Mouse (Mus musculus) midbrain, embryonic 16.5 days (tissue): ENCODE results near the gene Pde5a. TPM values are rescaled to one million over a fixed set of nuclear protein-coding genes. Genes with fewer than 3 reads are reported as not detected.

Experiments used
- ATAC-seq: fragments of 200-750 bp; cut with Nextera tagmentation; 2 replicates; pipeline ENCODE4 v1.8.0; 2017; ENCODE audit warnings: moderate TSS enrichment
- H3K27ac ChIP-seq: fragments of 300-500 bp; sonication (generic); 2 replicates; pipeline ENCODE4 v1.5.1; 2014; ENCODE audit warnings: mild to moderate bottlenecking, low read length, mixed read lengths
- H3K27me3 ChIP-seq: fragments of 300-500 bp; sonication (generic); 2 replicates; pipeline ENCODE4 v1.6.1; 2014; ENCODE audit warnings: low read depth, low read length, mixed read lengths; ENCODE audit not compliant: control insufficient read depth, insufficient read depth
- H3K36me3 ChIP-seq: fragments of 300-500 bp; sonication (generic); 2 replicates; pipeline ENCODE4 v1.6.1; 2014; ENCODE audit warnings: mild to moderate bottlenecking, low read length, moderate library complexity, mixed read lengths; ENCODE audit not compliant: control insufficient read depth, insufficient read depth
- H3K4me1 ChIP-seq: fragments of 300-500 bp; sonication (generic); 2 replicates; pipeline ENCODE4 v1.6.1; 2014; ENCODE audit warnings: mild to moderate bottlenecking, low read length, mixed read lengths; ENCODE audit not compliant: control insufficient read depth, insufficient read depth
- H3K4me2 ChIP-seq: fragments of 300-500 bp; sonication (generic); 2 replicates; pipeline ENCODE4 v1.6.1; 2014; ENCODE audit warnings: mild to moderate bottlenecking, low read length, mixed read lengths
- H3K4me3 ChIP-seq: fragments of 300-500 bp; sonication (generic); 2 replicates; pipeline ENCODE4 v1.5.1; 2014; ENCODE audit warnings: low read depth, mild to moderate bottlenecking, low read length, moderate library complexity, mixed read lengths
- H3K9ac ChIP-seq: fragments of 300-500 bp; sonication (generic); 2 replicates; pipeline ENCODE4 v1.6.1; 2014; ENCODE audit warnings: low read depth, low read length, mixed read lengths
- H3K9me3 ChIP-seq: fragments of 300-500 bp; sonication (generic); replicated peaks from 2 replicates; pipeline ENCODE4 v1.6.1; 2014; ENCODE audit warnings: mild to moderate bottlenecking, low read length, mixed read lengths; ENCODE audit not compliant: control insufficient read depth, poor library complexity, severe bottlenecking
- WGBS: fragments of 180-500 bp; shearing (Covaris S2); extraction: QIAGEN DNeasy Blood & Tissue Kit; methylation state at CpG from one replicate; pipeline ENCODE4 v1.1.7; 2014; 5-methylcytosine and 5-hydroxymethylcytosine counted together
- polyA plus RNA-seq: library from polyadenylated mRNA; unstranded; fragments of >200 nt; fragmentation: Nextera tagmentation; extraction: Ambion mirVana; gene quantifications from 2 replicates; pipeline ENCODE4 v1.2.1, GENCODE M21; 2015

Gene Pde5a
- polyA plus RNA-seq, 1 experiment from 2014 or later: 1.6 TPM

DNA sequence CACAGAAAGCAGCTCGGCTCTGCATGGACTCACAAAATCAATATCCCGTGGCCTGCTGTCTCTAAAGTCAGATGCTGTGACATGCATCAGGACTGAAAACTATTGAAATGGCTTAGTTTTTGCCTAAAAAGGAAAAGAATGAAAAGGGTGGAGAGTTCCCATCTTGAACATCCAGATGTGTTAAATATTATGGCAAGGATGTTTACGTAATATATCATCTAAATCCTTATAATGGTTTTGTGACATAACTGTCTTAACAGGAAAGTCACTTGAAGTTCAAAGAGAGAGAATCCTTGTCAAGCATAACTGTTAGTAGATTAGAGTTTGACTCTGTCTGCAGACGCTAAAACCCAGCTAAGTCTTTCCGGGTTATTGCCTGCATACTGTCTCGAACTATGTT is 20.3 kb upstream of the Pde5a start:
- no peaks in the 10 kb centered on the region for H3K36me3 ChIP-seq
- H3K4me2 ChIP-seq: no peak overlapping the region
- no peaks in the 10 kb centered on the region for H3K9me3 ChIP-seq
- no peak overlapping the region for H3K27ac ChIP-seq
- no peaks in the 10 kb centered on the region for H3K27me3 ChIP-seq
- ATAC-seq: no peak
- H3K4me3 ChIP-seq: no peak overlapping the region
- H3K4me1 ChIP-seq: no peaks in the 10 kb centered on the region
- WGBS: 79% methylated on average over 6 of the region's 6 CpGs
- no peak overlapping the region for H3K9ac ChIP-seq

DNA sequence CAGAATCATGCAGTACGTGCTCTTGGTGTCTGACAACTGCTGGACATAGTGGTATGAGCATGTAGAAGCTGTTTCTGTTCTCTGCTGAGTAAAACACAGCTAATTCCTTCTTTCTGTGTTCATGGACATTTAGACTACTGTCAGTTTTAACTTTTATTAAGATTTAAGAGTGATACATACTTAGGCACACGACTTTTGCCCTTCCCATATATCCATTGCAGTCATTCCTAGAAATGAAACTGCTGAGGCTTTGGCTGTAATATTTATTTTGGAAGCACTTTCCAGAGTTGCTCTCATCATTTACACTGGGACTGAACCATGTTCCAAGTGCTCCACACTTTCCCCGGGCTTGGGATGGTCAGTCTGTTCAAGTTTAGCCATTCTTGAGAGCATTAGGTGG is 18.6 kb upstream of the Pde5a start:
- H3K4me1 ChIP-seq: no peaks in the 10 kb centered on the region
- no peak overlapping the region for H3K4me2 ChIP-seq
- no peak overlapping the region for H3K27ac ChIP-seq
- no peaks in the 10 kb centered on the region for H3K36me3 ChIP-seq
- H3K9me3 ChIP-seq: no peaks in the 10 kb centered on the region
- H3K4me3 ChIP-seq: no peak overlapping the region
- no peaks in the 10 kb centered on the region for H3K27me3 ChIP-seq
- 92% methylated on average over 3 of the region's 3 CpGs for WGBS
- no peak for ATAC-seq
- no peak overlapping the region for H3K9ac ChIP-seq

- H3K9ac ChIP-seq: no peak overlapping the region
- H3K36me3 ChIP-seq: no peaks in the 10 kb centered on the region
- no peaks in the 10 kb centered on the region for H3K4me1 ChIP-seq
- WGBS: 77% methylated on average over 2 of the region's 2 CpGs
- H3K4me2 ChIP-seq: no peak overlapping the region
- no peak overlapping the region for H3K27ac ChIP-seq
- ATAC-seq: no peak
- H3K9me3 ChIP-seq: no peaks in the 10 kb centered on the region
- H3K27me3 ChIP-seq: no peaks in the 10 kb centered on the region
- H3K4me3 ChIP-seq: no peak overlapping the region
Measured at GRCm38 (mm10) chr3:122718631-122719030, 10.1 kb upstream of the Pde5a start.

DNA sequence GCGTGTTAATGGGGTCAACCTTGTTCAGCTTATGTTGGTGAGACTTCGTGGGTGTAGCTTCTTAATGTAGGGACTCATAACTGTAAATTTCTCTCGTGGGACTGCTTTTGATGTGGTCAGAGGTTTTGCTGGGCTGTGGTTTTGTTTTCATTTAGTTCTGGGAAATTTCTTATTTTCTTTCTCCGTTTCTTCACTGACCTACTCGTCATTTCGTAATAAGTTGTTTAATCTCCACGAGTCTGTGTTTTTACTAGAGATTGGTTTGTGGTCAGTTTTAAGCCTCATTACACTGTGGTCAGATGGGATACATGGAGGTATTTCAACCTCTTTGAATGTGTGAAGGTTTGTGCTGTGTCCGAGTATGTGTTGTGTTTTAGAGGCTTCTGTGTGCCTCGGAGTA is 7.2 kb upstream of the Pde5a start:
- H3K9me3 ChIP-seq: no peaks in the 10 kb centered on the region
- no peak overlapping the region for H3K9ac ChIP-seq
- no peak overlapping the region for H3K4me2 ChIP-seq
- H3K36me3 ChIP-seq: no peaks in the 10 kb centered on the region
- no peaks in the 10 kb centered on the region for H3K4me1 ChIP-seq
- no peak for ATAC-seq
- H3K27ac ChIP-seq: no peak overlapping the region
- no peaks in the 10 kb centered on the region for H3K27me3 ChIP-seq
- 86% methylated on average over 9 of the region's 9 CpGs for WGBS
- no peak overlapping the region for H3K4me3 ChIP-seq

DNA sequence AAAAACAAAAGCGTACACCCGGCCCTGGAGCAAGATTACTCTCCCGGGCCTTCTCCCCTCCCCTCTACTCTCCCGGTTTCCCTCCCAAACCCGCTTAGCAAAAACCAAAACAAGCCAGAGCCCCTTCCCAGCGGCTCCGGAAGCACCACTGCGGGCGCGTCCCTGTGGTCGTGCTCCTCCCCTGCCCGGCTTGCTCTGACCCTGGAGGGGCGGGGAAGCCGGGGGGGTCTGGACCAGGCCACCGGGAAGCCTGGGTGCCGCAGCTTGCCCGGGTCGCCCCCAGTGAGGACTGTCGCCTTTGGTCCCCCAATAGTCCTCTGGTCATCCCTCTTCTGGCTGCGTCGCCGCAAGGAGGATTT is 833 bp downstream of the Pde5a start:
- ATAC-seq: peak; percentile 69
- Histone ChIP-seq H3K4me1 (peaks cover 16% of the 10 kb centered on the region), H3K4me2 (peak overlapping the region; percentile 84), H3K9me3 (no peaks in the 10 kb centered on the region), H3K36me3 (no peaks in the 10 kb centered on the region), H3K27ac (peak overlapping the region; percentile 77), H3K4me3 (peak overlapping the region; percentile 83), H3K9ac (peak overlapping the region; percentile 85), H3K27me3 (no peaks in the 10 kb centered on the region)
- WGBS: under 1% methylated on average over 22 of the region's 22 CpGs

DNA sequence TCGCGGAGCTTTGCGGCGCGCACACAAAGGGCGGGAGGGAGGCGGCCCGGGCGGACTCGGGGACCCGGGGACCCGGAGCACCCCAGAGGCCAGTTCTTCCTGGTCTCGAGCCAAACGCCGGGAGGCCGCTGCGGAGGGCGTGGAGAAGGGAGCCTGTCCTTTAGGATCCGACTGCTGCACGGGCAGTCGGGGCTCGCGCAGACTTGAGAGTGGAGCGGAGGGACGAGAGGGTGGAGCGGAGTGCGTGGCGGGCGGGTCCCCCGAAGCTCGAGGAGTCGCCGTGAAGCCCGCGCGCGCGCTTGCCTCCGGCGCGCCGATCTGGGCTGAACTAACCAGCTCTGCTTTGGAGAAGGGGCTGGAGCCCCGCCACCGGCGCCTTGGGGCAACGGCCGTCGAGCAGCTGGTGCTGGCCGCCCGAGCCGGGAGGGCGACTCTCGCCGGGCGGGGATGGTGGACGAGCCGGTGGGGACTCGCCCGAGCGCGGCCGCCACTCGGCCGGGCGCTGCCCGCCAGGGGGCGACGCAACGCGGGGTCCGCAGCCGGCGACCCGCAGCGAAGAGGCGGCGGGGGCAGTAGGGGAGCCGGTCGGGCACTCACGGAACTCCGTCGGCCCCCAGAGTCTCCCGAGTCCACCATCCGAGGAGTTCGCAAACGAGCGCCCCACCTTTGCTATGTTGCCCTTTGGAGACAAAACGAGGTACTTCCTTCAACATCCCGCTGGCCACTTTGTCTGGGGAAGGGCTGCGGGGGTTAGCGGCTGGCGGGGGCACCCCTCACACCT is 1.4 kb downstream of the Pde5a start:
- Histone ChIP-seq H3K4me1 (peaks cover 16% of the 10 kb centered on the region), H3K4me2 (peak overlapping the region; percentile 84), H3K27ac (peak overlapping the region; percentile 77), H3K36me3 (no peaks in the 10 kb centered on the region), H3K27me3 (no peaks in the 10 kb centered on the region), H3K9me3 (no peaks in the 10 kb centered on the region), H3K4me3 (peak overlapping the region; percentile 83), H3K9ac (peak overlapping the region; percentile 85)
- under 1% methylated on average over 85 of the region's 92 CpGs for WGBS
- peak; percentile 82 for ATAC-seq

- Histone ChIP-seq H3K9me3 (no peaks in the 10 kb centered on the region), H3K4me2 (peak overlapping the region; percentile 84), H3K27ac (peak overlapping the region; percentile 77), H3K4me1 (peaks cover 16% of the 10 kb centered on the region), H3K27me3 (no peaks in the 10 kb centered on the region), H3K36me3 (no peaks in the 10 kb centered on the region), H3K9ac (peak overlapping the region; percentile 85), H3K4me3 (peak overlapping the region; percentile 83)
- WGBS: 2% methylated on average over 13 of the region's 13 CpGs
- ATAC-seq: peak; percentile 16
Measured at GRCm38 (mm10) chr3:122730741-122731235, 2.0 kb downstream of the Pde5a start.

- Histone ChIP-seq H3K27ac (no peak overlapping the region), H3K4me2 (no peak overlapping the region), H3K27me3 (no peaks in the 10 kb centered on the region), H3K4me1 (peaks cover 12% of the 10 kb centered on the region), H3K9ac (no peak overlapping the region), H3K9me3 (no peaks in the 10 kb centered on the region), H3K4me3 (no peak overlapping the region), H3K36me3 (no peaks in the 10 kb centered on the region)
- ATAC-seq: no peak
- 68% methylated on average over 3 of the region's 3 CpGs for WGBS
Measured at GRCm38 (mm10) chr3:122733806-122734205, 5.1 kb downstream of the Pde5a start.

DNA sequence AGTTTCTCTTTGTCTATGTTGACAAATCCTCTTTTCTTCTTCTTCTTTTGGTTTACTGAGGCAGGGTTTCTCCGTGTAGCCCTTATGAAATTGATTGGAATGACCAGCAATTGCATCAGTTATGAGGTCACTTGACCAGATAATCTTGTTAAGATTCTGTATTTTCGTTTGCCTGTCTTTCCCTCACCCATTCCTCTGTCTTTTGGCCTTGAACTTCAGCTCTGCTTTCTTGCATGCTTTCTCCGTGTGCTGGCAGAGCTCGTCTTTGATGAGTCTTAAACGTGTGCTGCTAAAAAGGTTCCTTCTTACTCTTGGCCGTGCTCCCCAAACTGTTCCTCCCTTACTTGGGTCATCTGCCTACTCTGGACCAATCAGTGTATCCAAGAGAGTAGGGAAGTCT is 5.6 kb downstream of the Pde5a start:
- Histone ChIP-seq H3K36me3 (no peaks in the 10 kb centered on the region), H3K27me3 (no peaks in the 10 kb centered on the region), H3K4me1 (peaks cover 7% of the 10 kb centered on the region; the same call in 1 of the 2 replicates), H3K4me3 (no peak overlapping the region), H3K27ac (no peak overlapping the region), H3K4me2 (no peak overlapping the region), H3K9me3 (no peaks in the 10 kb centered on the region), H3K9ac (no peak overlapping the region)
- 78% methylated on average over 6 of the region's 6 CpGs for WGBS
- ATAC-seq: no peak
